Mouse (Mus musculus) heart, adult 2 months (tissue): ENCODE measurements around the gene Eif4g1. TPM values are rescaled to one million over a fixed set of nuclear protein-coding genes. Genes with fewer than 3 reads are reported as not detected.

Experiments
- DNase-seq, 2 experiments: peaks; one replicate each; pipeline ENCODE4 v3.0.0; 2021
- H3K27ac ChIP-seq: fragments of 200-600 bp; 2 replicates; pipeline ENCODE4 v1.8.1; 2022
- H3K27me3 ChIP-seq: fragments of 200-500 bp; 2 replicates; pipeline ENCODE4 v1.6.1; 2012; ENCODE audit warnings: mild to moderate bottlenecking, low read length, inconsistent platforms, mixed read lengths; ENCODE audit not compliant: control insufficient read depth, insufficient read depth
- H3K36me3 ChIP-seq: fragments of 200-500 bp; 2 replicates; pipeline ENCODE4 v1.6.1; 2012; ENCODE audit warnings: low read length, inconsistent platforms; ENCODE audit not compliant: control insufficient read depth, insufficient read depth
- H3K4me1 ChIP-seq: fragments of 200-500 bp; 2 replicates; pipeline ENCODE4 v1.6.1; 2011; ENCODE audit warnings: low read length; ENCODE audit not compliant: control insufficient read depth, insufficient read depth
- H3K4me3 ChIP-seq: fragments of 200-600 bp; 2 replicates; pipeline ENCODE4 v1.8.1; 2022
- H3K79me2 ChIP-seq: fragments of 200-500 bp; replicated peaks from 2 replicates; pipeline ENCODE4 v1.6.1; 2012; ENCODE audit warnings: mild to moderate bottlenecking, inconsistent platforms, low read length, moderate library complexity, mixed read lengths; ENCODE audit not compliant: control insufficient read depth, insufficient read depth
- H3K9ac ChIP-seq: fragments of 200-500 bp; 2 replicates; pipeline ENCODE4 v1.6.1; 2012; ENCODE audit warnings: low read depth, mild to moderate bottlenecking, control low read depth, inconsistent platforms, low read length, mixed read lengths
- CTCF ChIP-seq: fragments of 200-600 bp; IDR thresholded peaks from 2 replicates; pipeline ENCODE4 v1.8.1; 2022; ENCODE audit warnings: antibody characterized with exemption, mild to moderate bottlenecking, moderate library complexity
- EP300 ChIP-seq: fragments of 200-500 bp; IDR thresholded peaks from 2 replicates; pipeline ENCODE4 v1.6.1; 2011; ENCODE audit warnings: low read depth, low read length, control low read depth; ENCODE audit not compliant: insufficient read depth
- POLR2A ChIP-seq: fragments of 200-500 bp; IDR thresholded peaks from 2 replicates; pipeline ENCODE4 v1.6.1; 2011; ENCODE audit warnings: mild to moderate bottlenecking, low read depth, low read length, control low read depth; ENCODE audit not compliant: insufficient read depth
- WGBS: fragments of 180-500 bp; shearing (Covaris S2); methylation state at CpG from one replicate; pipeline ENCODE4 v1.1.7; 2018; 5-methylcytosine and 5-hydroxymethylcytosine counted together
- intact Hi-C: fragments of 180-260 bp; cut with DNase I; formaldehyde crosslinking; loops from one replicate; pipeline ENCODE4 v1.15.1; 2025
- polyA plus RNA-seq: library from polyadenylated mRNA; depleted of rRNA; stranded (reverse); fragments of >200 nt; gene quantifications from 2 replicates; pipeline ENCODE4 v1.2.3, GENCODE M21; 2012
- total RNA-seq, 2 experiments: library from RNA; stranded (reverse); gene quantifications; 2 replicates each; pipeline ENCODE4 v1.2.3; 2021

The Eif4g1 gene
- total and polyA plus RNA-seq, 3 experiments, result 343 to 420 (median 344) TPM

DNA sequence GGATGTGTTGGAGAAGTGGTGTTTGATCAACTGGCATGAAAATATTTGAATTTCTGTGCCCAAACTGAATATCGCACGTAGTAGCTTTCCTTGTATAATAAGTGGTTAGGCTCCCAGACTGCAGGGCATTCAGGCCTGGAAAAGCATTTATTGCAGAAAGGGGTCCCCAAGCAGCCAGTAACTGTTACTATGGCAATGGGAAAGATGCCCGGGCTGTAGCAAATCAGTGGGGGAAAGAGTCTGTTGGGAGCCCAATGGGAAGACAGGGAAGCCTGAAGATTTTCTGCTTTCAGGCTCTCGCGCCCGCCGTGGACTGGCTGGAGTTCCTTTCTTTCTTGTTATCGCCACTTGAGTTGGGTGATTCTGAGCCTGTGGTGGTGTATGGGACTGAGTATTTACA is 29.7 kb upstream of the Eif4g1 start:
- WGBS, result 73% methylated on average over 8 of the region's 8 CpGs
- intact Hi-C loops, result no loop called here
- Histone ChIP-seq H3K27me3 (no peaks in the 10 kb centered on the region), H3K4me3 (no peak overlapping the region), H3K79me2 (no peaks in the 10 kb centered on the region), H3K36me3 (no peaks in the 10 kb centered on the region), H3K9ac (no peak overlapping the region), H3K4me1 (no peaks in the 10 kb centered on the region), H3K27ac (no peak overlapping the region)
- DNase-seq, result no peak
- no peak for TF ChIP-seq EP300
- no peak for TF ChIP-seq POLR2A
- TF ChIP-seq CTCF, result no peak

DNA sequence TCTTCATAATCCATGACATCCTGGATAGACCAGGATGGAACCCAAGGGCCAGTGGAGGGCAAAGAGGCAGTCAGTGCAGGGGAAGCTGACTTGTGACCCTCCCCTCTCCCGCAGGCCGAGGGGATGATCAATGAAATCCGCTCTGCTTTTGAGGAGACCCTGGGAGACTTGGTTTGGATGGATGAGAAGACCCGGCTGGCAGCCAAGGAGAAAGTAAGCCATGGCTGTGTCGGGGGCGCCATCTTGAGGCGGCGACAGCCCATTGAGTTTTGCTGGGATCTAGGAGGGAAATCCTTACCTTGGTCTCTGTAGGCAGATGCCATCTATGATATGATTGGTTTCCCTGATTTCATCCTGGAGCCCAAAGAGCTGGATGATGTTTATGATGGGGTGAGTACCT is 26.0 kb upstream of the Eif4g1 start:
- Histone ChIP-seq H3K27me3 (no peaks in the 10 kb centered on the region; the same call in 1 of the 2 replicates), H3K9ac (no peak overlapping the region), H3K79me2 (no peaks in the 10 kb centered on the region), H3K36me3 (no peaks in the 10 kb centered on the region), H3K4me1 (no peaks in the 10 kb centered on the region), H3K27ac (no peak overlapping the region), H3K4me3 (no peak overlapping the region)
- intact Hi-C loops, result loop anchor here (1.0 kb wide), 1 partner anchor 146 kb away; no protein-coding TSS in a partner anchor
- TF ChIP-seq POLR2A, result no peak
- peak; percentile 60; the same call in 1 of the 2 replicates for TF ChIP-seq EP300
- TF ChIP-seq CTCF, result peak; percentile 91
- peak; percentile 64 to 82 for DNase-seq
- WGBS, result 2% methylated on average over 8 of the region's 8 CpGs

DNA sequence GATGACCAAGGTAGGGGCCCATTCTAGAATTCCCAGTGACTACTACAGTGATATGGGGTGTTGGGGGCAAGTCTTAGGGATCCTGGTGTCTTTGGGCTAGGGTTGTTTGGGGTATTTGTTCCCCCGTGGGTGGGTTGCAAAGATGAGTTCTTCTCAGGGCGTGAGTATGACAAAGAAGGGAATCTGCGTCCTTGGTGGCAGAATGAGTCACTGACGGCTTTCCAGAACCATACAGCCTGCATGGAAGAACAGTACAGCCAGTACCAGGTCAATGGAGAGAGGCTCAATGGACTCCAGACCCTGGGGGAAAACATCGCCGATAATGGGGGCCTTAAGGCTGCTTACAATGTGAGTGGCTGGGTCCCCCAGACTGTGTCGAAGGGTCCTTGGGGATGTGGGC is 24.2 kb upstream of the Eif4g1 start:
- intact Hi-C loops, result no loop called here
- Histone ChIP-seq H3K4me3 (no peak overlapping the region), H3K9ac (no peak overlapping the region), H3K27ac (no peak overlapping the region), H3K27me3 (no peaks in the 10 kb centered on the region; the same call in 1 of the 2 replicates), H3K4me1 (no peaks in the 10 kb centered on the region), H3K36me3 (no peaks in the 10 kb centered on the region), H3K79me2 (no peaks in the 10 kb centered on the region)
- TF ChIP-seq CTCF, result no peak
- no peak for TF ChIP-seq EP300
- TF ChIP-seq POLR2A, result no peak
- WGBS, result 70% methylated on average over 7 of the region's 7 CpGs
- no peak for DNase-seq

DNA sequence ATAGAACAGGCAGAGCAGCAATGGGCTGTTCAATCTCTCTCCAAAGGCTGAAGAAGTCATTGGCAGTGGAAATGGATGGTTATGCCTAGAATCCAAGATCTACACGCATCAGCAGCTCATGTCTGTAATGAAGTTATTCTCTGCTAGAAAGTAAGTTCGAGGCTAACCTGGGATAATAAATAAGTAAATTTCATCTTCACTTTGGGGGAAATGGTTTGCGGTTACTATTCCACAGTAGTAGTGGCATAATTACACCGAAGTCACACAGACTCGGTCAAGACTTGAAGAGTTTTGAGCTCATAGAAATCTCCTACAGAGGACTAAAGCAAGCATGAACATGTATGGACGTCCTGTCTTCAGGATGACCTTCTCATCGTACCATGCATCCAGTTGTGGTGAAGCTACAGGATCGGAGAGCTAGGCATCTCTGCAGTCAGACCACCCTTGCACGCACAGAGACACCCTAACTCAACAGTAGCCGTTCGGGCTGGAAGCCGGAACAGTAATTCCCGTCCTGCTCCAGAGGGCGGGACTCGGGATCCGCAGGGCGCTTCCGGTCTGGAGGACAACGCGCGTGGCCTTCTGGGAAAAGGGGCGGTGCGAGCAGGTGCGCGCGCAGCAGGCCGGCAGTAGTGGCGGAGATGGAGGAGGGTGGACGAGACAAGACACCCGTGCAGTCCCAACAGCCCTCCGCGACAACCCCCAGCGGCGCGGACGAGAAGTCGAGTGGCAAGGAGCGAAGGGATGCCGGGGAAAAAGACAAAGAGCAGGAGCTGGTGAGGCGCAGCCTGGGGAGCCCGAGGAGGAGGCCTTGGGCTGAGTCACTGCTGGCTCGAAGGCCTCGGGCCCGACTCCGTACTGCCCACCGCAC is 16.8 kb upstream of the Eif4g1 start, which contains the start of gene Psmd2:
TSS of gene Psmd2 (plus strand) at position 577 of the 871 bp plus-strand sequence.
- Histone ChIP-seq H3K9ac (peak within 1 kb of the TSS; percentile 84), H3K36me3 (peaks cover 8% of the 10 kb centered on the region), H3K27ac (peak within 1 kb of the TSS; percentile 88), H3K4me3 (peak within 1 kb of the TSS; percentile 75), H3K4me1 (peaks cover 4% of the 10 kb centered on the region), H3K27me3 (no peaks in the 10 kb centered on the region; the same call in 1 of the 2 replicates), H3K79me2 (peaks cover 5% of the 10 kb centered on the region)
- peak; percentile 97 for TF ChIP-seq POLR2A
- peak; percentile 81; the same call in 1 of the 2 replicates for TF ChIP-seq EP300
- peak; percentile 16 for TF ChIP-seq CTCF
- peak; percentile 97 to 100 for DNase-seq
- intact Hi-C loops, result loop anchor here (1.0 to 5.0 kb wide), 4 partner anchors 21 to 134 kb away; partner anchors contain the start of gene Dvl3
- 2% methylated on average over 46 of the region's 46 CpGs for WGBS

DNA sequence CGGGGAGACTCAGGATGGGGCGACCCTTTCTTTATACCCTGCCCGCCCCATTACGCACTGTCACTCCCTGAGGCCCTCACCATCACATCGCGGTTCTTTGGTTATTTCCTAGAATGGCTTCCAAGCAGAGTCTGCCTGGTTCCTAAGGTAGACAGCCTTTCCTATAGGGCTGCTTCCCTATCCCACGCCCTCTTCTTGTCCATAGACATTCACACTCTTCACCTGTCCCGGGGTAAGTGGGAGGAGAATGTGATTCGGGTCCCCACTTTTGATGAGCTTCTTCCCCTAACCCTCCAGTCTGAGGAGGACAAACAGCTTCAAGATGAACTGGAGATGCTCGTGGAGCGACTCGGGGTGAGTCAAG is 16.2 kb upstream of the Eif4g1 start:
- 4% methylated on average over 12 of the region's 12 CpGs for WGBS
- Histone ChIP-seq H3K4me3 (peak overlapping the region; percentile 75), H3K27ac (peak overlapping the region; percentile 88), H3K36me3 (peaks cover 8% of the 10 kb centered on the region), H3K79me2 (peaks cover 5% of the 10 kb centered on the region), H3K4me1 (peaks cover 4% of the 10 kb centered on the region), H3K27me3 (no peaks in the 10 kb centered on the region; the same call in 1 of the 2 replicates), H3K9ac (peak overlapping the region; percentile 84)
- TF ChIP-seq EP300 (no peak), CTCF (no peak), POLR2A (no peak)
- no peak for DNase-seq
- intact Hi-C loops, result loop anchor here (1.0 to 5.0 kb wide), 5 partner anchors 20 to 135 kb away; partner anchors contain the start of genes Abcf3 and Dvl3
